Mouse (Mus musculus): ENCODE data around the gene Mrpl1. TPM values are rescaled to one million over a fixed set of nuclear protein-coding genes. Genes with fewer than 3 reads are reported as not detected.

Gene Mrpl1
- polyA plus RNA-seq (2012; rRNA removed; ENCODE audit: low replicate concordance): 0.88 and 1.4 TPM in 2 replicates

DNA sequence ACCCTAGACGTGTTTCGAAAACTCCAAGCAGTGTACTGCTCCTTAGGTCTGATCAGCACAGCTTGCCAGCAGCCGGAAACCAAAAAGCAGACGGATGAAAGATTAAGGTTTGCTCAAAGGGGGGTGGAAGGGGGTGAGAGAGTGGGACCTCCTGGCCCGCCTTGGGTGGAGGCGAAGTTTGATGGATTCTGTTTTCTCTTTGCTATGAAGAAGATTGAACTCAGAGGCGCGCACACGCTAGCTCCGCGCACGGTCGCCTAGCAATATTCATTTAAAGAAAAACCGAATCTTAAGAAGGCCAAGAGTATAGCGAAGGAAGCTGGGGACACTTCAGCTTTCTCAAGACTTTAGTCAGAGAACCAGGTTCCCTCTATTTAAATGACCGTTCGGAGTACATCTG is at the start of gene Mrpl1:
Gene Mrpl1 (plus strand): TSS at position 35 of the 400 bp plus-strand sequence.

DNA sequence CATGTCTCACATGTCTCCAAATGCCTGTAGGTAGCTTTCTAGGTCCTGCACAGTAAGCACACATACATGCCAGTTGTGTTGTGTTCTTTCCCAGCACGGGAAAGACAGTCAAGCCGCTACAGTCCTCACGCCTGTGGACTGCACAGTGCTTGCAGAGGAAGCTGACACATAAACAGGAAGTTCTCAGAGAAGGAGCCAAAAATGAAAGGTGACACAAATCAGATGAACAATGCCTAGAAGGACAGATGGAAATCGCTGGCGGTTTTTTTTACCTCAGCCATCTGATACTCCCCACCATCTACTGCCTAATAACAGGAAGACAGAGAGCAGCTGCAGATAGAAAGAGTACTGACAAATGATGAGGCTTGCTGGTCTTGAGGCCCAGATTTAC is 45.3 kb upstream of the Mrpl1 start, which contains the start of gene Cnot6l:
Gene Cnot6l (minus strand): TSS at position 151 of the 391 bp plus-strand sequence.

Other genes starting within 250 kb of the Mrpl1 start
- 0.94 and 1.5 TPM in 2 replicates for gene Cnot6l, start 45.3 kb upstream of the Mrpl1 start, polyA plus RNA-seq (2012; rRNA removed; ENCODE audit: low replicate concordance)
- 0.44 and 0.45 TPM in 2 replicates for gene Fras1, start 164.5 kb downstream of the Mrpl1 start, polyA plus RNA-seq (2012; rRNA removed; ENCODE audit: low replicate concordance)

All from duodenum, adult 2 months (tissue).